Mouse (Mus musculus) myocyte (in vitro differentiated cells): ENCODE measurements around the gene Spata3. TPM values are rescaled to one million over a fixed set of nuclear protein-coding genes. Genes with fewer than 3 reads are reported as not detected.

ENCODE experiments used
- H3K27me3 ChIP-seq: one replicate; pipeline ENCODE4 v1.6.1; 2011; ENCODE audit not compliant: control insufficient read depth, insufficient read depth, insufficient read length
- H3K36me3 ChIP-seq: one replicate; pipeline ENCODE4 v1.6.1; 2011; ENCODE audit not compliant: control insufficient read depth, insufficient read depth
- H3K4me2 ChIP-seq: one replicate; pipeline ENCODE4 v1.6.1; 2011; ENCODE audit warnings: low read depth, control low read depth
- H3K4me3 ChIP-seq: one replicate; pipeline ENCODE4 v1.5.1; 2011; ENCODE audit warnings: mild to moderate bottlenecking, control low read depth, moderate library complexity
- H3K79me2 ChIP-seq: one replicate; pipeline ENCODE4 v1.6.1; 2011; ENCODE audit not compliant: control insufficient read depth, insufficient read depth
- H3ac ChIP-seq: one replicate; pipeline ENCODE4 v1.6.1; 2011; ENCODE audit not compliant: control insufficient read depth, insufficient read length
- CEBPB ChIP-seq: IDR thresholded peaks from 2 replicates; pipeline ENCODE4 v1.6.1; 2011; ENCODE audit warnings: mild to moderate bottlenecking, moderate library complexity; ENCODE audit not compliant: poor library complexity, insufficient read depth, severe bottlenecking
- E2F4 ChIP-seq: IDR thresholded peaks from one replicate; pipeline ENCODE4 v1.6.1; 2011; ENCODE audit warnings: mild to moderate bottlenecking, control low read depth, moderate library complexity; ENCODE audit not compliant: insufficient read depth
- MAX ChIP-seq: IDR thresholded peaks from one replicate; pipeline ENCODE4 v1.6.1; 2011; ENCODE audit warnings: low read depth, mild to moderate bottlenecking, control low read depth
- MYOD1 ChIP-seq, 3 experiments: IDR thresholded peaks; one replicate each; pipeline ENCODE4 v1.6.1; 2011; ENCODE audit warnings: control low read depth in 2 of 3, low read depth in 2 of 3, mild to moderate bottlenecking in 2 of 3, moderate library complexity in 1 of 3; ENCODE audit not compliant: insufficient read length in 2 of 3, control insufficient read depth in 1 of 3
- MYOG ChIP-seq, 3 experiments: IDR thresholded peaks; one replicate each; pipeline ENCODE4 v1.6.1; 2011; ENCODE audit warnings: control low read depth in 2 of 3, low read depth in 2 of 3, mild to moderate bottlenecking in 2 of 3; ENCODE audit not compliant: insufficient read length in 2 of 3, control insufficient read depth in 1 of 3, insufficient read depth in 1 of 3
- POLR2A ChIP-seq: IDR thresholded peaks from one replicate; pipeline ENCODE4 v1.6.1; 2011; ENCODE audit warnings: low read depth, mild to moderate bottlenecking, control low read depth, moderate library complexity; ENCODE audit not compliant: insufficient read length
- POLR2AphosphoS2 ChIP-seq: IDR thresholded peaks from one replicate; pipeline ENCODE4 v1.6.1; 2011; ENCODE audit warnings: low read depth, control low read depth; ENCODE audit not compliant: insufficient read length
- REST ChIP-seq: IDR thresholded peaks from one replicate; pipeline ENCODE4 v1.6.1; 2011; ENCODE audit warnings: mild to moderate bottlenecking, control low read depth, moderate library complexity; ENCODE audit not compliant: insufficient read depth, insufficient read length
- SRF ChIP-seq: IDR thresholded peaks from one replicate; pipeline ENCODE4 v1.6.1; 2011; ENCODE audit warnings: low read depth; ENCODE audit not compliant: control insufficient read depth, insufficient read length
- TCF12 ChIP-seq: IDR thresholded peaks from one replicate; pipeline ENCODE4 v1.6.1; 2011; ENCODE audit warnings: mild to moderate bottlenecking, control low read depth; ENCODE audit not compliant: poor library complexity, insufficient read depth, severe bottlenecking
- TCF3 ChIP-seq: IDR thresholded peaks from one replicate; pipeline ENCODE4 v1.6.1; 2011; ENCODE audit warnings: low read depth, control low read depth; ENCODE audit not compliant: insufficient read length
- USF1 ChIP-seq: IDR thresholded peaks from one replicate; pipeline ENCODE4 v1.6.1; 2011; ENCODE audit warnings: low read depth, mild to moderate bottlenecking, control low read depth, moderate library complexity
- polyA plus RNA-seq: library from polyadenylated mRNA; unstranded; fragments of >200 nt; fragmentation: generic; extraction: Trizol; gene quantifications from one replicate; pipeline ENCODE4 v1.2.1, GENCODE M21; 2012; ENCODE audit warnings: missing spikeins

Gene Spata3
- polyA plus RNA-seq, 1 experiment: not detected

GRCm38 (mm10) chr1:85992175-85992574 is 24.4 kb upstream of the Spata3 start:
- Histone ChIP-seq H3K4me3 (no peak overlapping the region), H3K4me2 (no peak overlapping the region), H3K36me3 (no peaks in the 10 kb centered on the region), H3K27me3 (peaks cover 3% of the 10 kb centered on the region), H3K79me2 (no peaks in the 10 kb centered on the region), H3ac (no peak overlapping the region)
- TF ChIP-seq MAX: no peak
- no peak for TF ChIP-seq MYOG (IDR thresholded peaks at IDR 0.05; ENCODE audit: control insufficient read depth in 1 of 3, insufficient read depth in 1 of 3, insufficient read length in 2 of 3, low read depth in 2 of 3)
- TF ChIP-seq POLR2AphosphoS2: no peak

GRCm38 (mm10) chr1:85993541-85993940 is 23.1 kb upstream of the Spata3 start:
- H3ac ChIP-seq: no peak overlapping the region
- no peak overlapping the region for H3K4me2 ChIP-seq
- TF ChIP-seq E2F4 (no peak), TCF3 (no peak), MYOG (IDR thresholded peaks at IDR 0.05; ENCODE audit: control insufficient read depth in 1 of 3, insufficient read depth in 1 of 3, insufficient read length in 2 of 3, low read depth in 2 of 3) (no peak), REST (no peak), POLR2A (no peak), USF1 (no peak), CEBPB (no peak), MAX (no peak), TCF12 (no peak), MYOD1 (IDR thresholded peaks at IDR 0.05; ENCODE audit: control insufficient read depth in 1 of 3, insufficient read length in 2 of 3, low read depth in 2 of 3) (no peak)
- H3K4me3 ChIP-seq: no peak overlapping the region
- H3K36me3 ChIP-seq: no peaks in the 10 kb centered on the region
- peaks cover 3% of the 10 kb centered on the region for H3K27me3 ChIP-seq
- no peaks in the 10 kb centered on the region for H3K79me2 ChIP-seq

DNA sequence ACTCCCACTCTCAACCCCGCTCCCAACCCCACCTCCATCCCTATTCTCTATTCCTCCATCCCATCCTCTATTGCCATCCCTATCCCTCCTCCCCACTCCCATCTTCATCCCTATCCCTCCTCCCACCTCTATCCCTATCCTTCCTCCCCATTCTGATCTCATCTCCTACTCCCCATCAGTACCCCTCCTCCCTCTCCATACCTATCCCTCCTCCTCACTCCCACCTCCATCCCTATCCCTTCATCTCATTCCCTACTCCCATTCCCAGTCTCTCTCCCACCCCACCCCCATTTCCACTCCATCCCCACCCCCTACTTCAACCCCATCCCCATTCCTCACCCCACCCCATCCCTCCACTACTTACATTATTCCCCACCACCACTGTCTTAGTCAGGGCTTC is 19.4 kb upstream of the Spata3 start:
- Histone ChIP-seq H3K36me3 (no peaks in the 10 kb centered on the region), H3K79me2 (no peaks in the 10 kb centered on the region), H3K4me2 (no peak overlapping the region), H3ac (no peak overlapping the region), H3K4me3 (no peak overlapping the region), H3K27me3 (peaks cover 10% of the 10 kb centered on the region)
- TF ChIP-seq MYOG (IDR thresholded peaks at IDR 0.05; ENCODE audit: control insufficient read depth in 1 of 3, insufficient read depth in 1 of 3, insufficient read length in 2 of 3, low read depth in 2 of 3) (no peak), MYOD1 (IDR thresholded peaks at IDR 0.05; ENCODE audit: control insufficient read depth in 1 of 3, insufficient read length in 2 of 3, low read depth in 2 of 3) (no peak), REST (no peak), CEBPB (no peak), SRF (no peak), POLR2A (no peak), USF1 (no peak), E2F4 (no peak), TCF12 (no peak), POLR2AphosphoS2 (no peak), MAX (no peak), TCF3 (no peak)

DNA sequence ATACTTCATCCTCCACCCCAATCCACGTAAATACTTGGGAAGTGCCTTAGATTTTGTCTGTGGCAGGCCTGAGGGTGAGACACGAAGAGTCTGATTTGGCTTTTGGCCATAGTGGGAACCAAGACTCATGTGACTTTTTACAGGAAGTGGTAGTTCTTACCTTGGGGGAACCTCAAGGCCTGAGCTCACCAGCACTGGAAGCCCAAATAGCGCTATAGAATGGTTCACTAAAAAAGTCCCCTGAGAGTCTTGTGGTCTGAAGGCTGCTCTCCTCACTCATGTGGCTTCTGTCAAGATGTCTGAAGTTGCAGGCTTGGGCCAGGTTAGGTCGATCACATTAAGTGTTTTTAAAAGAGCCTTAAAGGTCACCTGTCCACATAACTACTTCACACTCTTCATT is 18.6 kb upstream of the Spata3 start:
- no peak for TF ChIP-seq E2F4
- TF ChIP-seq MYOD1 (IDR thresholded peaks at IDR 0.05; ENCODE audit: control insufficient read depth in 1 of 3, insufficient read length in 2 of 3, low read depth in 2 of 3): no peak
- no peak for TF ChIP-seq POLR2AphosphoS2
- no peak for TF ChIP-seq POLR2A
- no peak for TF ChIP-seq TCF12
- TF ChIP-seq MYOG (IDR thresholded peaks at IDR 0.05; ENCODE audit: control insufficient read depth in 1 of 3, insufficient read depth in 1 of 3, insufficient read length in 2 of 3, low read depth in 2 of 3): no peak
- TF ChIP-seq SRF: no peak
- no peak for TF ChIP-seq REST
- no peak for TF ChIP-seq MAX
- TF ChIP-seq CEBPB: no peak
- no peak for TF ChIP-seq USF1
- no peak for TF ChIP-seq TCF3
- no peaks in the 10 kb centered on the region for H3K36me3 ChIP-seq
- H3K4me2 ChIP-seq: no peak overlapping the region
- H3ac ChIP-seq: no peak overlapping the region
- no peaks in the 10 kb centered on the region for H3K79me2 ChIP-seq
- H3K27me3 ChIP-seq: peaks cover 18% of the 10 kb centered on the region
- H3K4me3 ChIP-seq: no peak overlapping the region

DNA sequence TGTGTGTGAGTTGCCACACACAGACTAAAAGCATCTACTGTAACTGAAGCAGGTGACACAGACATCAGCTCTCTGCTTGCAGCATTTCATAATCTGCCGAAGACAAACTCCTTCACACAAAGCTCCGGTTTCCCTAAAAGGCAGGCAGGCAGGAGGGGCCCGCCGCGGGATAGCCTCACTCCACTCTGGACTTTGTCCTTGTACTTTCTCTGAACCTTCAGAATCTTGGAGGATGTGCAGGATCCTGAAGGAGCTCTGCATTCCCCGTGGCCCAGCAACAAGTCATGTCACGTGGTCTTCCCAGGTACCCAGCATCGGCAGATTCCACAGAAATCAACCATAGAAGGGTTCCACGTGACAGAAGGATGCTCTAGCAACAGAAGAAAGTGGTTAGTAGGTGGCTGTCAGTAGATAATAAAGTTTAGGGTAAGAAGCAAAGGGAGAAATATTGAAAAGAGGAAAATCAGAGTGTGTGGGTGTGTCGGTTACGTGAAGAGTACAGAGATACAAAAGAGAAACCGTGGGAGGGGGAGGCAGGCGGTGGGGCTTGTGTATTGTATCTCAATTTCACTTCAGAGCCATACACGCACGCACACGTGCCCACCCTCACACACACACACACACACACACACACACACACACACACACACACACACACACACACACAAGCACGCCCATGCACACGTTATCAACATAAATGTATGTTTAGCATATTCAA is 16.6 kb upstream of the Spata3 start:
- Histone ChIP-seq H3K79me2 (no peaks in the 10 kb centered on the region), H3K36me3 (no peaks in the 10 kb centered on the region), H3K4me2 (no peak overlapping the region), H3ac (no peak overlapping the region), H3K27me3 (peaks cover 19% of the 10 kb centered on the region), H3K4me3 (no peak overlapping the region)
- no peak for TF ChIP-seq POLR2A
- no peak for TF ChIP-seq MAX
- TF ChIP-seq POLR2AphosphoS2: no peak
- no peak for TF ChIP-seq CEBPB
- TF ChIP-seq USF1: no peak
- no peak for TF ChIP-seq REST
- TF ChIP-seq E2F4: no peak
- TF ChIP-seq TCF3: no peak
- no peak for TF ChIP-seq TCF12
- no peak for TF ChIP-seq SRF
- no peak for TF ChIP-seq MYOG (IDR thresholded peaks at IDR 0.05; ENCODE audit: control insufficient read depth in 1 of 3, insufficient read depth in 1 of 3, insufficient read length in 2 of 3, low read depth in 2 of 3)
- TF ChIP-seq MYOD1 (IDR thresholded peaks at IDR 0.05; ENCODE audit: control insufficient read depth in 1 of 3, insufficient read length in 2 of 3, low read depth in 2 of 3): no peak
